Mouse (Mus musculus) liver, embryonic 14.5 days (tissue): ENCODE measurements at regions not wholly inside any gene's neighbourhood (a gene's known extent, or its start where the extent isn't known, plus 50 kb on each side); places are given as distances from the start of the nearest gene placed in this dataset.

Source experiments
- CTCF ChIP-seq: IDR thresholded peaks from 2 replicates; pipeline ENCODE4 v1.5.1; 2016; ENCODE audit warnings: antibody characterized with exemption, low read depth, control low read depth
- EP300 ChIP-seq: IDR thresholded peaks from 2 replicates; pipeline ENCODE4 v1.6.1; 2016; ENCODE audit warnings: antibody characterized with exemption, low read depth

DNA sequence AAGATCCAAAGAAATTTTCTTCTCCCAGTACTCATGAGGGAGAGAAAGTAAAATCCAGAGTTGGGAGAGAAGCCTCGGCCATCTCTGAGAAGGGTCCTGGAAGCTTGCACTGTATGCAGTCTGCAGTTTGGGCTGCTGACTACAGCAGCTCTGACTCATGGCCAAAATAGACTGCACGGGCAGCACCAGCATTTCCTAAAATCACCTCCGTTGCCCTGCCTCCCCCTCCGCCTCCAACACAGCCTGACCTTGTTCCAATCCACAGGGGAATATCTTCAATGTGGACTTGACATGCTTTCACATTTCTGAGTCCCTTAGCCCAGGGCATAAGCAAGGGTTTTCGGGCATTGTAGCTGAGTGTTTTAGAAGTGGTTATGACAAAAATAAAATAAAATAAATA, 441.3 kb downstream of the Nr2f2 start:
- TF ChIP-seq CTCF = no peak
- TF ChIP-seq EP300 = no peak
